Mouse (Mus musculus) C2C12 (cell line): ENCODE measurements around the gene Epb41l1. TPM values are rescaled to one million over a fixed set of nuclear protein-coding genes. Genes with fewer than 3 reads are reported as not detected.
A peak's percentile ranks its signal among the peaks of the same experiment; 100 is the strongest.

Source experiments
- H3K27me3 ChIP-seq: one replicate; pipeline ENCODE4 v1.6.1; 2011; ENCODE audit not compliant: control insufficient read depth, insufficient read depth, insufficient read length
- H3K36me3 ChIP-seq: one replicate; pipeline ENCODE4 v1.6.1; 2011; ENCODE audit not compliant: control insufficient read depth, insufficient read depth
- H3K4me3 ChIP-seq: one replicate; pipeline ENCODE4 v1.5.1; 2011; ENCODE audit warnings: mild to moderate bottlenecking, control low read depth; ENCODE audit not compliant: poor library complexity, insufficient read depth, severe bottlenecking
- H3K79me2 ChIP-seq: one replicate; pipeline ENCODE4 v1.6.1; 2011; ENCODE audit not compliant: control insufficient read depth, insufficient read depth
- H3K79me3 ChIP-seq: one replicate; pipeline ENCODE4 v1.6.1; 2011; ENCODE audit warnings: low read depth, control low read depth
- H3ac ChIP-seq: one replicate; pipeline ENCODE3; 2011; ENCODE audit warnings: low read depth; ENCODE audit not compliant: control insufficient read depth, insufficient read length
- CEBPB ChIP-seq: IDR thresholded peaks from one replicate; pipeline ENCODE4 v1.6.1; 2011; ENCODE audit warnings: low read depth, mild to moderate bottlenecking, control low read depth, moderate library complexity
- CTCF ChIP-seq: IDR thresholded peaks from one replicate; pipeline ENCODE4 v1.5.1; 2011; ENCODE audit not compliant: control insufficient read depth, insufficient read depth, insufficient read length
- FOSL1 ChIP-seq: IDR thresholded peaks from one replicate; pipeline ENCODE4 v1.8.0; 2011; ENCODE audit warnings: mild to moderate bottlenecking, low read length; ENCODE audit not compliant: poor library complexity, insufficient read depth, severe bottlenecking
- MAX ChIP-seq: IDR thresholded peaks from one replicate; pipeline ENCODE4 v1.6.1; 2011; ENCODE audit warnings: mild to moderate bottlenecking, control low read depth
- MYOD1 ChIP-seq: IDR thresholded peaks from one replicate; pipeline ENCODE4 v1.6.1; 2011; ENCODE audit warnings: low read depth; ENCODE audit not compliant: control insufficient read depth, insufficient read length
- MYOG ChIP-seq: IDR thresholded peaks from one replicate; pipeline ENCODE4 v1.6.1; 2011; ENCODE audit not compliant: control insufficient read depth, insufficient read length; ENCODE audit errors: extremely low read depth
- USF1 ChIP-seq: IDR thresholded peaks from one replicate; pipeline ENCODE4 v1.6.1; 2011; ENCODE audit warnings: low read depth, mild to moderate bottlenecking, control low read depth, moderate library complexity
- polyA plus RNA-seq: library from polyadenylated mRNA; unstranded; fragments of >200 nt; fragmentation: generic; extraction: Trizol; gene quantifications from one replicate; pipeline ENCODE4 v1.2.1, GENCODE M21; 2012; ENCODE audit warnings: missing spikeins

Gene Epb41l1
- polyA plus RNA-seq, 1 experiment: 37.8 TPM

GRCm38 (mm10) chr2:156457343-156457717 is 36.6 kb downstream of the Epb41l1 start:
- Histone ChIP-seq H3K4me3 (no peak overlapping the region), H3K79me3 (no peaks in the 10 kb centered on the region), H3ac (no peak overlapping the region), H3K79me2 (peaks cover 12% of the 10 kb centered on the region), H3K27me3 (no peaks in the 10 kb centered on the region), H3K36me3 (no peaks in the 10 kb centered on the region)
- no peak for TF ChIP-seq USF1
- TF ChIP-seq MYOD1: no peak
- no peak for TF ChIP-seq MAX
- no peak for TF ChIP-seq MYOG
- no peak for TF ChIP-seq FOSL1
- no peak for TF ChIP-seq CTCF
- TF ChIP-seq CEBPB: no peak

- no peak overlapping the region for H3K4me3 ChIP-seq
- H3K79me2 ChIP-seq: peaks cover 5% of the 10 kb centered on the region
- TF ChIP-seq MYOD1 (no peak), CTCF (no peak), MYOG (no peak), CEBPB (no peak), USF1 (no peak), FOSL1 (no peak), MAX (no peak)
- H3K79me3 ChIP-seq: no peaks in the 10 kb centered on the region
- no peaks in the 10 kb centered on the region for H3K36me3 ChIP-seq
- H3K27me3 ChIP-seq: no peaks in the 10 kb centered on the region
- peak overlapping the region; percentile 6 for H3ac ChIP-seq
These were observed 39.8 kb downstream of the Epb41l1 start for GRCm38 (mm10) chr2:156460470-156460869.

- H3K79me3 ChIP-seq: no peaks in the 10 kb centered on the region
- peaks cover 5% of the 10 kb centered on the region for H3K79me2 ChIP-seq
- H3K4me3 ChIP-seq: no peak overlapping the region
- peaks cover 2% of the 10 kb centered on the region for H3K36me3 ChIP-seq
- no peaks in the 10 kb centered on the region for H3K27me3 ChIP-seq
- no peak for TF ChIP-seq USF1
- no peak for TF ChIP-seq MYOG
- no peak for TF ChIP-seq MYOD1
- no peak for TF ChIP-seq MAX
- TF ChIP-seq CEBPB: no peak
- H3ac ChIP-seq: no peak overlapping the region
These were observed 41.7 kb downstream of the Epb41l1 start for GRCm38 (mm10) chr2:156462154-156463029.

- no peak overlapping the region for H3ac ChIP-seq
- no peaks in the 10 kb centered on the region for H3K79me3 ChIP-seq
- no peak overlapping the region for H3K4me3 ChIP-seq
- TF ChIP-seq CEBPB (no peak), FOSL1 (no peak), USF1 (no peak), MYOG (no peak), MYOD1 (no peak), CTCF (no peak), MAX (no peak)
- H3K27me3 ChIP-seq: no peaks in the 10 kb centered on the region
- peaks cover 2% of the 10 kb centered on the region for H3K36me3 ChIP-seq
- H3K79me2 ChIP-seq: peaks cover 5% of the 10 kb centered on the region
These were observed 43.7 kb downstream of the Epb41l1 start for GRCm38 (mm10) chr2:156464416-156464815.

GRCm38 (mm10) chr2:156467538-156467937 is 46.8 kb downstream of the Epb41l1 start:
- H3ac ChIP-seq: no peak overlapping the region
- H3K36me3 ChIP-seq: peaks cover 2% of the 10 kb centered on the region
- no peak overlapping the region for H3K4me3 ChIP-seq
- no peaks in the 10 kb centered on the region for H3K27me3 ChIP-seq
- no peaks in the 10 kb centered on the region for H3K79me2 ChIP-seq
- TF ChIP-seq CEBPB (no peak), FOSL1 (no peak), USF1 (no peak), CTCF (no peak), MYOG (no peak), MAX (no peak), MYOD1 (no peak)
- no peaks in the 10 kb centered on the region for H3K79me3 ChIP-seq

GRCm38 (mm10) chr2:156468890-156469289 is 48.2 kb downstream of the Epb41l1 start:
- H3K36me3 ChIP-seq: peaks cover 2% of the 10 kb centered on the region
- H3ac ChIP-seq: no peak overlapping the region
- no peaks in the 10 kb centered on the region for H3K27me3 ChIP-seq
- TF ChIP-seq CTCF (no peak), USF1 (no peak), MYOG (no peak)
- H3K4me3 ChIP-seq: no peak overlapping the region
- no peaks in the 10 kb centered on the region for H3K79me3 ChIP-seq
- H3K79me2 ChIP-seq: no peaks in the 10 kb centered on the region
